ENCODE assay signal across 8 mouse cellular contexts in genomic region chr4:132048995-132049404, GRCm38 (mm10). TPM values are rescaled to one million over a fixed set of nuclear protein-coding genes. Genes with fewer than 3 reads are reported as not detected.
DNase-seq lines count a peak whose midpoint lies in the region; ATAC-seq lines count a peak whose summit lies in the region.

No protein-coding gene starts in this region.

- WGBS in forebrain, embryonic 10.5 days, result under 1% methylated on average over 34 of the region's 46 CpGs
- 0% methylated on average over 9 of the region's 46 CpGs for WGBS in heart, embryonic 14.5 days
- WGBS in liver, embryonic 11.5 days, result under 1% methylated on average over 23 of the region's 46 CpGs

- H3K9ac ChIP-seq in heart, embryonic 14.5 days (ENCODE audit: low read length), result peak overlapping the region; percentile 90
- peak overlapping the region; percentile 69 for H3K9ac ChIP-seq in liver, embryonic 11.5 days (ENCODE audit: low read depth, low read length)

- H3K4me2 ChIP-seq in heart, embryonic 14.5 days (ENCODE audit: low read length), result peak overlapping the region; percentile 100
- H3K4me2 ChIP-seq in liver, embryonic 11.5 days, result peak overlapping the region; percentile 99

- H3K4me3 ChIP-seq in forebrain, embryonic 10.5 days, result peak overlapping the region; percentile 84
- H3K4me3 ChIP-seq in heart, embryonic 14.5 days (ENCODE audit: control insufficient read depth in 1 of 2, insufficient read depth in 1 of 2, low read depth in 1 of 2, low read length in 2 of 2), result peak overlapping the region; percentile 73 to 89
- H3K4me3 ChIP-seq in liver, embryonic 11.5 days (ENCODE audit: low read depth, low read length), result peak overlapping the region; percentile 62

- H3K36me3 ChIP-seq in forebrain, embryonic 10.5 days (replicated peaks), result no peaks in the 10 kb centered on the region
- no peaks in the 10 kb centered on the region for H3K36me3 ChIP-seq in heart, embryonic 14.5 days (ENCODE audit: control insufficient read depth, insufficient read depth, low read length)
- H3K36me3 ChIP-seq in liver, embryonic 11.5 days (ENCODE audit: control insufficient read depth, insufficient read depth, low read length), result no peaks in the 10 kb centered on the region
- no peaks in the 10 kb centered on the region; the same call in 1 of the 2 replicates for H3K36me3 ChIP-seq in splenic B cell, adult 2 months (ENCODE audit: control insufficient read depth, insufficient read depth, low read length, poor library complexity, severe bottlenecking)

- DNase-seq in CD8-positive naive resting alpha-beta T cell, adult 2 months (ENCODE audit: low read depth in 2 of 2, low spot score in 2 of 2), result peak; percentile 53 to 64
- DNase-seq in c-Kit-positive CD71-negative TER-119-negative erythroid progenitor cells, embryonic 14.5 days (ENCODE audit: low read depth), result peak; percentile 61
- peak; percentile 92 for DNase-seq in forebrain, embryonic 10.5 days (ENCODE audit: extremely low spot score, low spot score)
- DNase-seq in kidney, postnatal 10 days, result peak; percentile 94
- peak; percentile 86 for DNase-seq in liver, embryonic 11.5 days (ENCODE audit: low spot score)
- DNase-seq in naive thymus-derived CD4-positive, alpha-beta T cell, adult 2 months (ENCODE audit: low read depth), result peak; percentile 91
- peak; percentile 87 for DNase-seq in splenic B cell, adult 2 months (ENCODE audit: low read depth, low spot score)

- ATAC-seq in heart, embryonic 14.5 days (ENCODE audit: insufficient number of reproducible peaks, insufficient read depth, low FRiP score, low read depth), result peak; percentile 97
- ATAC-seq in liver, embryonic 11.5 days (replicated peaks; ENCODE audit: low FRiP score), result peak; percentile 97

- H3K9me3 ChIP-seq in forebrain, embryonic 10.5 days, result no peaks in the 10 kb centered on the region
- H3K9me3 ChIP-seq in heart, embryonic 14.5 days (ENCODE audit: control insufficient read depth, low read length), result no peaks in the 10 kb centered on the region
- no peaks in the 10 kb centered on the region for H3K9me3 ChIP-seq in liver, embryonic 11.5 days (ENCODE audit: control insufficient read depth, low read length)

- peaks cover 40% of the 10 kb centered on the region for H3K4me1 ChIP-seq in forebrain, embryonic 10.5 days
- peaks cover 6 to 20% of the 10 kb centered on the region in 2 experiments for H3K4me1 ChIP-seq in heart, embryonic 14.5 days (ENCODE audit: control insufficient read depth in 2 of 2, insufficient read depth in 2 of 2, low read length in 2 of 2)
- H3K4me1 ChIP-seq in liver, embryonic 11.5 days (replicated peaks; ENCODE audit: control insufficient read depth, insufficient read depth, low read length), result peaks cover 33% of the 10 kb centered on the region

- peaks cover 34% of the 10 kb centered on the region for H3K27me3 ChIP-seq in forebrain, embryonic 10.5 days (ENCODE audit: poor library complexity, severe bottlenecking)
- no peaks in the 10 kb centered on the region for H3K27me3 ChIP-seq in heart, embryonic 14.5 days (ENCODE audit: control insufficient read depth, insufficient read depth, low read length)
- H3K27me3 ChIP-seq in liver, embryonic 11.5 days (replicated peaks; ENCODE audit: control insufficient read depth, insufficient read depth, low read length), result no peaks in the 10 kb centered on the region
- H3K27me3 ChIP-seq in splenic B cell, adult 2 months (ENCODE audit: control insufficient read depth, insufficient read depth, low read length, poor library complexity, severe bottlenecking), result no peaks in the 10 kb centered on the region

- peak overlapping the region; percentile 99 for H3K27ac ChIP-seq in forebrain, embryonic 10.5 days
- peak overlapping the region; percentile 65 to 87 for H3K27ac ChIP-seq in heart, embryonic 14.5 days (replicated peaks in 1 of 2; ENCODE audit: control insufficient read depth in 1 of 2, insufficient read depth in 1 of 2, low read depth in 2 of 2, low read length in 2 of 2)
- peak overlapping the region; percentile 17 for H3K27ac ChIP-seq in liver, embryonic 11.5 days (ENCODE audit: low read depth, low read length)

RNA-seq across cellular contexts. Expression of gene Gm10300, which starts 25.5 kb away (rescaled TPM):
- not detected in 2 replicates for polyA plus RNA-seq in forebrain, embryonic 10.5 days (2016; fragmentation: Nextera tagmentation; extraction: Ambion mirVana)
- polyA plus RNA-seq in heart, embryonic 14.5 days (2014; fragmentation: Nextera tagmentation; extraction: Ambion mirVana), result 0.20 TPM in 2 replicates
- 0.10 and 0.11 TPM in 2 replicates for polyA plus RNA-seq in liver, embryonic 11.5 days (2014; fragmentation: Nextera tagmentation; extraction: Ambion mirVana)

RNA-seq across cellular contexts. Expression of gene Epb41, which starts 26.1 kb away (rescaled TPM):
- 115 and 123 TPM in 2 replicates for polyA plus RNA-seq in forebrain, embryonic 10.5 days (2016; fragmentation: Nextera tagmentation; extraction: Ambion mirVana)
- polyA plus RNA-seq in heart, embryonic 14.5 days (2014; fragmentation: Nextera tagmentation; extraction: Ambion mirVana), result 45.7 and 59.0 TPM in 2 replicates
- polyA plus RNA-seq in liver, embryonic 11.5 days (2014; fragmentation: Nextera tagmentation; extraction: Ambion mirVana), result 108 and 116 TPM in 2 replicates

Comparison
In these comparisons a context has a peak if more than half of its experiments do, and no peak if none do; other contexts are left out.
1. Peak in every context shown above with its lines: DNase-seq, ATAC-seq, H3K4me3 ChIP-seq and H3K27ac ChIP-seq.
2. H3K27ac ChIP-seq: peak in every context shown above with its lines; median percentile 99 in forebrain, embryonic 10.5 days; 76 in heart, embryonic 14.5 days; 17 in liver, embryonic 11.5 days.